Mouse (Mus musculus) c-Kit-positive CD71-negative TER-119-negative erythroid progenitor cells, embryonic 14.5 days (primary cell): ENCODE measurements around the gene Nup88.
"Not testable (repeated sequence)": the region's sequence is repeated elsewhere in the genome, so short reads cannot be mapped to it uniquely, and the experiment has no call there.

Experiments used
- DNase-seq: peaks from one replicate; pipeline ENCODE4 v3.0.0-alpha.2; 2013; ENCODE audit warnings: low read depth

Gene Nup88

GRCm38 (mm10) chr11:70969271-70969794 is 440 bp downstream of the Nup88 start:
- no peak for DNase-seq

GRCm38 (mm10) chr11:70964222-70964907 is 5.4 kb downstream of the Nup88 start:
- no peak for DNase-seq

- no peak for DNase-seq
Observed at GRCm38 (mm10) chr11:70960786-70961554, 8.8 kb downstream of the Nup88 start.

- DNase-seq, result no peak
Observed at GRCm38 (mm10) chr11:70954711-70955110, 15.1 kb downstream of the Nup88 start.

GRCm38 (mm10) chr11:70944935-70945817 is 24.6 kb downstream of the Nup88 start:
- no peak for DNase-seq

GRCm38 (mm10) chr11:70943651-70944050 is 26.1 kb downstream of the Nup88 start:
- DNase-seq, result no peak

- DNase-seq, result no peak
Observed at GRCm38 (mm10) chr11:70942596-70942995, 27.2 kb downstream of the Nup88 start.

GRCm38 (mm10) chr11:70935316-70935715 is 34.5 kb downstream of the Nup88 start:
- no peak for DNase-seq

GRCm38 (mm10) chr11:70931461-70931860 is 38.3 kb downstream of the Nup88 start:
- no peak for DNase-seq

GRCm38 (mm10) chr11:70919524-70919923 is 50.2 kb downstream of the Nup88 start:
- DNase-seq, result no peak

- DNase-seq, result no peak
Observed at GRCm38 (mm10) chr11:70917896-70918295, 51.9 kb downstream of the Nup88 start.

GRCm38 (mm10) chr11:70911920-70912319 is 57.9 kb downstream of the Nup88 start:
- DNase-seq, result no peak

GRCm38 (mm10) chr11:70911323-70911722 is 58.5 kb downstream of the Nup88 start:
- no peak for DNase-seq

- no peak for DNase-seq
Observed at GRCm38 (mm10) chr11:70906681-70907080, 63.1 kb downstream of the Nup88 start.

- not testable (repeated sequence) for DNase-seq
Observed at GRCm38 (mm10) chr11:70898182-70898581, 71.6 kb downstream of the Nup88 start.

- no peak for DNase-seq
Observed at GRCm38 (mm10) chr11:70897680-70898079, 72.1 kb downstream of the Nup88 start.
